Mouse (Mus musculus) CD4-positive, CD25-positive, alpha-beta regulatory T cell, adult 4 months (primary cell): ENCODE measurements around the gene Sh3bp5. TPM values are rescaled to one million over a fixed set of nuclear protein-coding genes. Genes with fewer than 3 reads are reported as not detected.
A peak's percentile ranks its signal among the peaks of the same experiment; 100 is the strongest.

ENCODE experiments used
- ATAC-seq: one replicate; pipeline ENCODE4 v1.8.0; 2017
- polyA plus RNA-seq, 2 experiments: library from polyadenylated mRNA; unstranded; fragments of 100-300 nt; shearing (Covaris generic); gene quantifications; one replicate each; pipeline ENCODE4 v1.2.1; 2017

The Sh3bp5 gene
- polyA plus RNA-seq, 2 experiments from 2014 or later: 15.4 to 16.8 TPM

- no peak for ATAC-seq
Observed at GRCm38 (mm10) chr14:31433126-31433525, 2.8 kb downstream of the Sh3bp5 start.

GRCm38 (mm10) chr14:31432424-31432823 lies 3.5 kb downstream of the Sh3bp5 start:
- no peak for ATAC-seq

GRCm38 (mm10) chr14:31431789-31432330 lies 4.0 kb downstream of the Sh3bp5 start:
- ATAC-seq: no peak

- no peak for ATAC-seq
Observed at GRCm38 (mm10) chr14:31429004-31429395, 6.9 kb downstream of the Sh3bp5 start.

GRCm38 (mm10) chr14:31428211-31429003 lies 7.5 kb downstream of the Sh3bp5 start:
- no peak for ATAC-seq

- ATAC-seq: no peak
Observed at GRCm38 (mm10) chr14:31422961-31423791, 12.7 kb downstream of the Sh3bp5 start.

GRCm38 (mm10) chr14:31422395-31422794 lies 13.5 kb downstream of the Sh3bp5 start:
- no peak for ATAC-seq

GRCm38 (mm10) chr14:31421509-31422295 lies 14.2 kb downstream of the Sh3bp5 start:
- no peak for ATAC-seq

- ATAC-seq: no peak
Observed at GRCm38 (mm10) chr14:31420985-31421384, 14.9 kb downstream of the Sh3bp5 start.

GRCm38 (mm10) chr14:31420562-31420961 lies 15.3 kb downstream of the Sh3bp5 start:
- ATAC-seq: no peak

- no peak for ATAC-seq
Observed at GRCm38 (mm10) chr14:31420135-31420534, 15.7 kb downstream of the Sh3bp5 start.

- no peak for ATAC-seq
Observed at GRCm38 (mm10) chr14:31419279-31419678, 16.6 kb downstream of the Sh3bp5 start.

GRCm38 (mm10) chr14:31416835-31417549 lies 18.9 kb downstream of the Sh3bp5 start:
- no peak for ATAC-seq

- no peak for ATAC-seq
Observed at GRCm38 (mm10) chr14:31416411-31416810, 19.5 kb downstream of the Sh3bp5 start.

- ATAC-seq: peak; percentile 75
Observed at GRCm38 (mm10) chr14:31414967-31415376, 20.9 kb downstream of the Sh3bp5 start.

GRCm38 (mm10) chr14:31414235-31414966 lies 21.5 kb downstream of the Sh3bp5 start:
- ATAC-seq: peak; percentile 60

- no peak for ATAC-seq
Observed at GRCm38 (mm10) chr14:31413475-31414086, 22.3 kb downstream of the Sh3bp5 start.

- no peak for ATAC-seq
Observed at GRCm38 (mm10) chr14:31412651-31413056, 23.2 kb downstream of the Sh3bp5 start.

- no peak for ATAC-seq
Observed at GRCm38 (mm10) chr14:31410737-31411136, 25.1 kb downstream of the Sh3bp5 start.

- ATAC-seq: no peak
Observed at GRCm38 (mm10) chr14:31410123-31410724, 25.7 kb downstream of the Sh3bp5 start.
